Mouse (Mus musculus): ENCODE results near the gene Cabcoco1.

The Cabcoco1 gene

DNA sequence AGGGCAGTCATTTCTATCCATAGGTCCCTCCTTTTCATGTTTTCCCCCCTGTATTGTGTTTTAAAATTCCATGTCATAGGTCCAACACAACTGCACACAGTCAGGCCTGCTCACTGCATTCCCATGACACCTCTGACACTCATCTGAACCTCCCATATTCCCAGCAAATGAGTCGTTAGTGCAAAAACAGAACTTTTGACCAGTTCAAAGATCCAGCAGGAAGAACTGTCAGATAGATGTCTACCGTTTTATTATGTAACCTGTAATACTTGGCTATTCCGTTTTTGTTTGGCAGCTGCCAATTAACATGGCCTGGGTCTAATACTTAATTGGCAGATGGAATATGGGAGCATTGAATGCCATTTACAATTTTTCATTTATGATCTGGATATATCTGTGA, 34.0 kb downstream of the Cabcoco1 start:
- no peak for DNase-seq

DNA sequence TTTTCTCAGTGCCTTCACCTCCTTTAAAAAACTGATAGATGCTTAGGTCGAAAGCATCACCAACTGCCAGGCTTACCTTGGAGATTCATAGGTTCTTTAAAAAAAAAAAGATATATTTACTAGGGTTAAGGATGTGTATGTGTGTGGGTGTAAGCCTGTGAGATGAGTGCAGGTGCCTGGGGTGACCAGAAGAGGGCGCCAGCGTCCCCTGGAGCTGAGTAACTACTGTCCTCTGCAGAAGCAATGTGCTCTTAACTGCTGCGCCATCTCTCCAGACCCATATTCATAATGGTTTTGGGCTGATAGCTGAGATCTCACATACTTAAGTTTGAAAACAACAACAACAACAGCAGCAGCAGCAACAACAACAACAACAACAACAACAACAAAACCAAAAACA, 35.5 kb downstream of the Cabcoco1 start:
- no peak for DNase-seq

DNA sequence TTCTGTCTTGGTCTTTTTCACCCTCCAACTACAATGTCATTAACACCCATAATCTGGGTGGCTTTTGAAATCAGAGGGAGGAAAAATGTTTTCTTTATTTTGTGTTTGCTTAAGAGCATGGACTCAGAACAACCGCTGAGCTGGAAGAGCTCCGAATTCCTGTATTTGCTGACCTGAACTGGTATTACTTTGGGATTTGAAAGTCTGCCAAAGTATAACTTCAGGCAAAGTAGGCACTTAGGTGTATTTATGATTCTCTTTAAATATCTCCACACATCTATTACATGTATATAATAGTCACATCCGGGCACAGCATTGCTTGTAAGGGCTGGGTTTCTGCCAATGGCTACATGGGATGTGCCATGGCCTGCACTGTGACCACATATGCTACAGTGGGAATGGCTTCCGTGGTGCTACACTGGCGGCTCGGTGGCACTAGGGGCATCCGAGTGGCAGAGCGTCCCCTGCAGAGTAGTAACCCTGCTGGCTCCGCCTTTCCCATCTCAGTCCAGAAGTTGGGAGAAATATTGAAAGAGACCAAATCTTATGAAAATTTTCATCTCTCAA, 37.0 kb downstream of the Cabcoco1 start:
- DNase-seq: no peak

DNA sequence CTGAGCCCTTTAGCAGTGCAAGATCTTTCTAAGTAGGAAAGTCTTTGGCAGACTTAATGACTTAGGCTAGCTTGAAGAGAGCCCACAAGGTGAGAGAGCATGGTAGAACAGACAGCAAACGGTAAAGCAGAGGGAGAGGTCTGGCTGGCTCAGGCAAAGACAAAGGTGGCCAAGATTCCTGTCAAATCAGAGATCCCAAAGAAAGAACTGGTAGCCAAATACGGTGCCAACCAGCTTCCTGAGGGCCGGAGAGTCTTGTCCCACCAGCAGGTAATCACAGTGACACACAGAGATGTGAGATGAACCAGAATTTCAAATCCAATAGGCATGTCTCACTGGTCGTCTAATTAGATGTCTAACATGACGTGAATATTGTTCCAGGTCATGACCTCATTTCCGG, 40.6 kb downstream of the Cabcoco1 start:
- DNase-seq: no peak

DNA sequence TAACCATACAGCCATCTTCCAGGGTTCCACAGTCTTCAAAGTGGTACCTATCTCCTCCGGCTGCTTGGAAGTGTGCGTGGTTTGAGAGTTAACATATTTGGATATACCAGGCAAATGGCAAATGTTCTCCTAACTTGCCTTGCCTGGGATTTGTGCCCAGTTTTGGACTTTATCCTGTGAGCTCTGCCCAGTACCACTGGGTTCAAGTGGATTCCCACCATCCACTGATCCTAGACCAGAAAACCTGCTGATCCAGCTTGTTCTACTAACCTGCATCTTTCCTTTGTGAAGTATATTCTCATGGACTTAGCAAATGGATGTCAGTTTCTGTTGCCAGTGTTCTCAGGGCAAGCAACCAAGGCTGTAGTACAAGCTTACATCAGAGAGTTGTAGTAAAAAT, 46.5 kb downstream of the Cabcoco1 start:
- DNase-seq: no peak

GRCm38 (mm10) chr10:68491557-68491956, 50.1 kb downstream of the Cabcoco1 start:
- DNase-seq: peak; percentile 22 to 40

DNA sequence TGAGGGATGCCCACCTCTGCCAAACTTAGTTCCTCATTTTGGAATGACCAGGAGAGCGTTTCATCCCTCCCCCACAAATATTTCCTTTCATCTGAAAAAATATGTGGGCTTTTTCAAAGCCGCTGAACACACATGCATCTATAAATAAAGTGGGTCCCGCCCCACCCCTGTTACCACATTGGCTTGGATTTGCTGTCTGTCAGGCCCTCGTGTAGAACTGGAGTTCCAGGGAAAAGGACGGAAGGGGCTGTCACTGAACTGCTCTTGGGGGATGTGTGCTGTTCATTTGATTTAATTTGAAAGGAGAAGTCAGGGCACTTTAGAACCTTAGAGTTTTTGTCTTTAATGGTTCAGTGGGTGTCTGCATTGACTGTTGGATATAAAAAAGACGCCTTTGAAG, 50.9 kb downstream of the Cabcoco1 start:
- DNase-seq: peak; percentile 45 to 61

GRCm38 (mm10) chr10:68472799-68473198, 68.9 kb downstream of the Cabcoco1 start:
- no peak for DNase-seq

- DNase-seq: no peak
These were observed 75.9 kb downstream of the Cabcoco1 start for GRCm38 (mm10) chr10:68465737-68466327.

- peak; percentile 94 to 95 for DNase-seq
These were observed 76.8 kb downstream of the Cabcoco1 start for GRCm38 (mm10) chr10:68464943-68465342.

GRCm38 (mm10) chr10:68459784-68460183, 81.9 kb downstream of the Cabcoco1 start:
- DNase-seq: peak; percentile 24 to 44

GRCm38 (mm10) chr10:68457019-68457418, 84.7 kb downstream of the Cabcoco1 start:
- DNase-seq: no peak

DNA sequence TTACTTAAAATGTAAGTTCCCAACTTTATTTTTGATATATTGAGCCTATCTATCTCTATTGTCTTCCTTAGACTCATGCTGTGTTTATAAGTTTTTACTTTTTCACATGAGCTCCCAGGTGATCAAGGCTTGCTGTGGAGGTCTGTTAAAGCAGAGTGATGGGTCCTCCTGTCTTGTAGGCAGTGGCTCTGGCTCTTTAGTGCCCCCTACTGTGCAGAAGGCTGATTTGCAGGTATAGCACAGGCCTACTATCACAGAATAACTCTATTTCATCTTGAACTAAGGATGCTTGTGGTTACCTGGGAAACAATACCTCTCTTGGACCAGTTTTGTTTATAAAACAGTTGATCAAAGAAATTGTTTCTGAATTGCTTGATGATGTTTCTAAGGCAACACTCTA, 87.2 kb downstream of the Cabcoco1 start:
- no peak for DNase-seq

- DNase-seq: peak; percentile 18 to 40
These were observed 94.9 kb downstream of the Cabcoco1 start for GRCm38 (mm10) chr10:68446797-68447125.

GRCm38 (mm10) chr10:68445876-68446796, 95.6 kb downstream of the Cabcoco1 start:
- peak; percentile 39 to 57 for DNase-seq

GRCm38 (mm10) chr10:68445244-68445811, 96.4 kb downstream of the Cabcoco1 start:
- no peak for DNase-seq

GRCm38 (mm10) chr10:68444361-68445114, 97.2 kb downstream of the Cabcoco1 start:
- DNase-seq: no peak

DNA sequence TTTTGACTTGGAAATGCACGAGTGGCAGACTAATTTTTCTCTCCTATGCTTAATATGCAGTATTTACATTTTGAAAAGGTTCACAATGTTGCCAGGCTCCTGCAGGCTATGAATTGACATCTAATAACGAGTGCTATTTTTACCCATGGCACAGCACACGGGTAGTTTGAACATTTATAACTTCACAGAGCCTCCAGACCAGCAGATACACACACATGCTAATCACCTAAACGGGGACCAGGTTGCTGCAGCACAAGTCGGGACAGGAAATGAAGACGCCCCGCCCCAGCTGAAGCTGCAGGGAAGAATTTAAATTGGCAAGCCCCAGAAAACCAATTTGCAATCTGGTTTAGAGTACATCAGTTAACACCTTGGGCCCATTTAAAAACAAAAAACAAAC, 98.6 kb downstream of the Cabcoco1 start:
- DNase-seq: peak in 1 of 2 experiments; percentile 18

DNA sequence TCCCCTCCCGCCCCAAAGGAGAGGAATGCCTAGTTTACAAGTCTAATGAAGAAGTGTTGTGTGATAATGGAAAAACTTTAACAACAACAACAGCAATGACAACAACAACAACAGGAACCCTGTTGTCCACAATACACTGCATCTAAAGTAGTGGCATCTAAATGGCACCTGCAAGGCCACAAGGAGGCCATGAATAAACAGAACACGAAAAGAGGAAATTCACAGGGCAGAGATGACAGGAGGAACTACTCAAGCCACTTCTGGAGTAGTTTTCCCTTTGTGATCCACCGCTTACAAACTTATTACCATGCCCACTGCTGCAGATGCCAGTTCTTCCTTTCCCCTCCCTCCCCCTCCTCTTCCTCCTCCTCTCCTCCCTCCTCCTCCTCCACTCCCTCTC, 99.0 kb downstream of the Cabcoco1 start:
- no peak for DNase-seq

- no peak for DNase-seq
These were observed 99.6 kb downstream of the Cabcoco1 start for GRCm38 (mm10) chr10:68441931-68442662.

GRCm38 (mm10) chr10:68440515-68440914, 101.2 kb downstream of the Cabcoco1 start:
- no peak for DNase-seq

GRCm38 (mm10) chr10:68435754-68436153, 105.9 kb downstream of the Cabcoco1 start:
- DNase-seq: no peak

All from kidney, postnatal 4 days (tissue).